Mouse (Mus musculus) kidney, adult 2 months (tissue): ENCODE measurements around the gene Palm.

Source experiments
- CTCF ChIP-seq: fragments of 200-500 bp; conservative IDR thresholded peaks from 2 replicates; pipeline ENCODE4 v1.5.1; 2011; ENCODE audit warnings: low read depth, mild to moderate bottlenecking, control low read depth, low read length, moderate library complexity, mixed read lengths; ENCODE audit not compliant: insufficient read depth, insufficient read length
- POLR2A ChIP-seq: fragments of 200-500 bp; IDR thresholded peaks from one replicate; pipeline ENCODE4 v1.6.1; 2011; ENCODE audit warnings: low read depth, low read length, control low read depth

- TF ChIP-seq CTCF = no peak
- TF ChIP-seq POLR2A = no peak
Measured at GRCm38 (mm10) chr10:79860079-79860911, 66.9 kb downstream of the Palm start.
